In the genomic region with DNA sequence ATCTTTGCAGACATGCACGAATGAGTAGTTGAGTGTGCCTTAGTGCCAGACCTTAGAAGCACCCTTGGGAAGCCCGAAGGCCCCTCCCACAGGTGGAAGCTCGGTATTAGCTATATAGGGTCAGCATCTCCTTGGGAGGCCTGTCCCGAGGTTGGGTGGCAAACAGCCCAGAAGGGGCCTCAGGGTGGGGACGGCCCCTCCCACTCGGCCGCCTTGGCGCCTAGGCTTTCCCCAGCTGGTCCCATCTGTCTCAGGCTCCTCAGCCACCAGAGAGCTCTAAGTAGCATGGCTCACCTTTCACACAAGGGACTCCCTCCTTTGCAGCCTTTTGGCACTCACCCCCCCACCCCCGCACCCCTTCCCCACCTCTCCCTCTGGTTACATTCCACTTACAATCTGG, we compare ENCODE assay signal across 10 mouse cellular contexts. TPM values are rescaled to one million over a fixed set of nuclear protein-coding genes. Genes with fewer than 3 reads are reported as not detected.
DNase-seq lines count a peak whose midpoint lies in the region; ATAC-seq and TF ChIP-seq lines count a peak whose summit lies in the region.
"Had no signal": no experiment of that assay in that cellular context is flagged by ENCODE, and none has a peak within 500 bp of the region (broad histone marks: within the 10 kb centered on the region; RNA-seq: fewer than 3 reads in every experiment).

No protein-coding gene starts in this region.

- no peak for DNase-seq in heart, embryonic 10.5 days (ENCODE audit: low spot score)
- DNase-seq in heart, adult 8-10 months (ENCODE audit: low spot score): no peak
- DNase-seq in midbrain, embryonic 14.5 days: no peak
- DNase-seq in testis, postnatal 14 days (ENCODE audit: low spot score): peak; percentile 43
- DNase-seq in ovary, adult 18-20 months (ENCODE audit: low spot score): no peak
- no peak for DNase-seq in layer of hippocampus, adult 2 months (ENCODE audit: low spot score in 2 of 2)

- 29% methylated on average over 9 of the region's 9 CpGs for WGBS in heart, embryonic 10.5 days
- WGBS in midbrain, embryonic 14.5 days: 41% methylated on average over 9 of the region's 9 CpGs
- 36% methylated on average over 9 of the region's 9 CpGs for whole genome bisulfite sequencing in midbrain, embryonic 16.5 days
- 34% methylated on average over 9 of the region's 9 CpGs for WGBS in intestine, embryonic 16.5 days

- no peak overlapping the region for H3K4me3 ChIP-seq in heart, embryonic 10.5 days
- H3K4me3 ChIP-seq in midbrain, embryonic 14.5 days (replicated peaks; ENCODE audit: low read depth, low read length): no peak overlapping the region
- H3K4me3 ChIP-seq in midbrain, embryonic 16.5 days (ENCODE audit: low read depth, low read length): no peak overlapping the region
- no peak overlapping the region for H3K4me3 ChIP-seq in intestine, embryonic 16.5 days (ENCODE audit: low read length)
- H3K4me3 ChIP-seq in layer of hippocampus, adult 2 months: no peak overlapping the region
- H3K4me3 ChIP-seq: megakaryocyte, embryonic 14.5 days had no signal

- no peak overlapping the region for H3K9ac ChIP-seq in midbrain, embryonic 14.5 days (replicated peaks; ENCODE audit: low read length)
- H3K9ac ChIP-seq in midbrain, embryonic 16.5 days (ENCODE audit: low read depth, low read length): no peak overlapping the region
- no peak overlapping the region for H3K9ac ChIP-seq in intestine, embryonic 16.5 days (ENCODE audit: low read depth, low read length)

- H3K4me1 ChIP-seq in heart, embryonic 10.5 days: peaks cover 56% of the 10 kb centered on the region
- peaks cover 30% of the 10 kb centered on the region for H3K4me1 ChIP-seq in midbrain, embryonic 14.5 days (ENCODE audit: control insufficient read depth, insufficient read depth, low read length)
- H3K4me1 ChIP-seq in midbrain, embryonic 16.5 days (ENCODE audit: control insufficient read depth, insufficient read depth, low read length): peaks cover 19% of the 10 kb centered on the region
- peaks cover 40% of the 10 kb centered on the region for H3K4me1 ChIP-seq in intestine, embryonic 16.5 days (ENCODE audit: control insufficient read depth, insufficient read depth, low read length)

- no peaks in the 10 kb centered on the region for H3K36me3 ChIP-seq in heart, embryonic 10.5 days
- no peaks in the 10 kb centered on the region for H3K36me3 ChIP-seq in midbrain, embryonic 14.5 days (ENCODE audit: control insufficient read depth, insufficient read depth, low read length)
- H3K36me3 ChIP-seq in midbrain, embryonic 16.5 days (ENCODE audit: control insufficient read depth, insufficient read depth, low read length): no peaks in the 10 kb centered on the region
- H3K36me3 ChIP-seq in intestine, embryonic 16.5 days (ENCODE audit: control insufficient read depth, insufficient read depth, low read length): no peaks in the 10 kb centered on the region

- H3K4me2 ChIP-seq in midbrain, embryonic 14.5 days (ENCODE audit: low read length): no peak overlapping the region
- no peak overlapping the region for H3K4me2 ChIP-seq in midbrain, embryonic 16.5 days (ENCODE audit: low read length)
- H3K4me2 ChIP-seq in intestine, embryonic 16.5 days (ENCODE audit: low read depth, low read length): no peak overlapping the region

- no peak for ATAC-seq in midbrain, embryonic 14.5 days (ENCODE audit: low FRiP score, low TSS enrichment)
- no peak for ATAC-seq in midbrain, embryonic 16.5 days
- ATAC-seq in intestine, embryonic 16.5 days: peak; percentile 49

- peak overlapping the region; percentile 74; the same call in 1 of the 2 replicates for H3K27ac ChIP-seq in heart, embryonic 10.5 days
- H3K27ac ChIP-seq in midbrain, embryonic 14.5 days (replicated peaks; ENCODE audit: low read depth, low read length): 0 out of 2 replicates have a peak overlapping the region, but pooled peaks have one; percentile 75
- H3K27ac ChIP-seq in midbrain, embryonic 16.5 days (ENCODE audit: low read length): no peak overlapping the region
- peak overlapping the region; percentile 26; the same call in 1 of the 2 replicates for H3K27ac ChIP-seq in intestine, embryonic 16.5 days (ENCODE audit: low read length)
- no peak overlapping the region for H3K27ac ChIP-seq in layer of hippocampus, adult 2 months

- H3K27me3 ChIP-seq in heart, embryonic 10.5 days (ENCODE audit: insufficient read depth, poor library complexity, severe bottlenecking): peaks cover 19% of the 10 kb centered on the region
- no peaks in the 10 kb centered on the region for H3K27me3 ChIP-seq in midbrain, embryonic 14.5 days (ENCODE audit: control insufficient read depth, insufficient read depth, low read length)
- no peaks in the 10 kb centered on the region for H3K27me3 ChIP-seq in midbrain, embryonic 16.5 days (ENCODE audit: control insufficient read depth, insufficient read depth, low read depth, low read length)
- H3K27me3 ChIP-seq in intestine, embryonic 16.5 days (replicated peaks; ENCODE audit: control insufficient read depth, insufficient read depth, low read length): no peaks in the 10 kb centered on the region

- TF ChIP-seq CTCF in layer of hippocampus, adult 2 months (conservative IDR thresholded peaks at IDR 0.05): no peak

- H3K9me3 ChIP-seq in heart, embryonic 10.5 days: no peaks in the 10 kb centered on the region
- H3K9me3 ChIP-seq in midbrain, embryonic 14.5 days (ENCODE audit: control insufficient read depth, low read length): no peaks in the 10 kb centered on the region
- H3K9me3 ChIP-seq in midbrain, embryonic 16.5 days (replicated peaks; ENCODE audit: control insufficient read depth, low read length, poor library complexity, severe bottlenecking): no peaks in the 10 kb centered on the region
- no peaks in the 10 kb centered on the region for H3K9me3 ChIP-seq in intestine, embryonic 16.5 days (ENCODE audit: control insufficient read depth, low read length)
- H3K9me3 ChIP-seq: megakaryocyte, embryonic 14.5 days had no signal

RNA-seq across cellular contexts. Expression of a gene that starts 7.1 kb away (rescaled TPM):
- 0.16 and 0.31 TPM in 2 replicates for polyA plus RNA-seq in heart, embryonic 10.5 days (2016; fragmentation: Nextera tagmentation; extraction: Ambion mirVana)
- not detected for total RNA-seq in heart, adult 8-10 months (2022)
- polyA plus RNA-seq in midbrain, embryonic 14.5 days (2014; fragmentation: Nextera tagmentation; extraction: Ambion mirVana): 0.92 and 1.8 TPM in 2 replicates
- 2.1 and 2.4 TPM in 2 replicates for polyA plus RNA-seq in midbrain, embryonic 16.5 days (2015; fragmentation: Nextera tagmentation; extraction: Ambion mirVana)
- 0.55 and 0.67 TPM in 2 replicates for polyA plus RNA-seq in intestine, embryonic 16.5 days (2015; fragmentation: Nextera tagmentation; extraction: Ambion mirVana)
- total RNA-seq in layer of hippocampus, adult 2 months (2021): under 1 TPM; 0.31 to 0.91 TPM
- total RNA-seq: granulocyte monocyte progenitor cell, adult 5-6 weeks had no signal

RNA-seq across cellular contexts. Expression of a gene that starts 43.9 kb away (rescaled TPM):
- 12.2 and 13.7 TPM in 2 replicates for polyA plus RNA-seq in heart, embryonic 10.5 days (2016; fragmentation: Nextera tagmentation; extraction: Ambion mirVana)
- total RNA-seq in heart, adult 8-10 months (2022): 10 to 100 TPM; 18.9 to 29.1 (median 23.3) TPM
- polyA plus RNA-seq in midbrain, embryonic 14.5 days (2014; fragmentation: Nextera tagmentation; extraction: Ambion mirVana): 28.6 and 29.0 TPM in 2 replicates
- polyA plus RNA-seq in midbrain, embryonic 16.5 days (2015; fragmentation: Nextera tagmentation; extraction: Ambion mirVana): 13.3 and 17.6 TPM in 2 replicates
- polyA plus RNA-seq in intestine, embryonic 16.5 days (2015; fragmentation: Nextera tagmentation; extraction: Ambion mirVana): 7.3 and 8.3 TPM in 2 replicates
- 100 to 1,000 TPM; 146 to 158 TPM for total RNA-seq in layer of hippocampus, adult 2 months (2021)

Comparison
In these comparisons a context has a peak if more than half of its experiments do, and no peak if none do; other contexts are left out.
1. H3K27ac ChIP-seq: peak in heart, embryonic 10.5 days (single experiment), midbrain, embryonic 14.5 days (single experiment) and intestine, embryonic 16.5 days (single experiment); none in midbrain, embryonic 16.5 days (single experiment) and layer of hippocampus, adult 2 months (single experiment).